Mouse (Mus musculus) adrenal gland, adult 8-10 months (tissue): ENCODE measurements at regions not wholly inside any gene's neighbourhood (a gene's known extent, or its start where the extent isn't known, plus 50 kb on each side); places are given as distances from the start of the nearest gene placed in this dataset.

ENCODE experiments used
- DNase-seq: peaks from one replicate; pipeline ENCODE4 v3.0.0; 2022

DNA sequence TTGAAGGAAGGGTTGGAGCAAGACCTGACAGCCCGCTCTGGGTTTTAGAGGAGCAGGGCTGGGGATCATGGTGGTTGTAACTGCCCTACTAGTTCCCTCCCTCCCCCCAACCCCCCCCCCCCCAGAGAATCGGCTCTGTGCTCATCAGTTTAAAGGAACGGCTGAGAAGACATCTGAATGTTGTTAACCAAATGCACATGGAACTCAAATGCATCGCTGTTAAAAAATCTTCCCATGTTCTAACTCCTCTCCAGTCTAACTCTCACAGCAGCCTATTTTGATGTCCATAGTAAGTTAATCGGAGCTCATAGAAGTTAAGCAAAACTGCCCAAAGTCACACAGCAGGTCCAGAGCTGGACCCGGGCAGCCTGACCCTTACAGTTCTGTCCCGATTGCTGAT lies 143.1 kb downstream of the Vegfa start:
- DNase-seq: no peak

DNA sequence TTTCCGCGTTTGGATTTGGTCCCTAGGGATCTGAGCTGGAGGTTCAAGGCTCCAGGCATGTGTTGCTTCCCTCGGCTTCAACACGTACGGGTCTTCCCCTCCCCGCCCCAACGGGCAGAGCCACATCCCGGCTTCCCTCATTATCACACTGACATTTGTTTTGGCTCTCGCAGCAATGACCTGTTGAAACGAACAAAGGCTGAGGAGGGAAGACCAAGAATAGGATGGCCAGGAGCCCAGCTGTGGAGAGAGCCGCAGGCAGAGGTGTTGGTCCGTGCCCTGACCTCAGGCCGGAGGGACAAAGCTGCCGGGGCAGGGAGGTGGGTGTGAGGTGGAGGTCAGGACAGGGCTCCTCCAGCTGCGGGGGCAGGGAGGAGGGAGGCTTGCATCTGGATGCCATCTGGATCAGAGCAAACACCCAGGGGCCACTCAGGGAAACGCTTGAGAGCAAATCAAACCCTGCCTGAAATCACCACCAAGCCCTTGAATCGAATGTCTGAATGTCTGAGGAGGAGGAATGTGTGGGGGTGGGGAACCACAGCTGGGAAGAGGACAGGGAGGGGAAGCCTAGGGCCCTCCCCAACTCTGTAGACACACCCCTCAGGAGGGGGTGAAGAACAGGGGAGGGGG lies 145.6 kb downstream of the Vegfa start:
- no peak for DNase-seq

DNA sequence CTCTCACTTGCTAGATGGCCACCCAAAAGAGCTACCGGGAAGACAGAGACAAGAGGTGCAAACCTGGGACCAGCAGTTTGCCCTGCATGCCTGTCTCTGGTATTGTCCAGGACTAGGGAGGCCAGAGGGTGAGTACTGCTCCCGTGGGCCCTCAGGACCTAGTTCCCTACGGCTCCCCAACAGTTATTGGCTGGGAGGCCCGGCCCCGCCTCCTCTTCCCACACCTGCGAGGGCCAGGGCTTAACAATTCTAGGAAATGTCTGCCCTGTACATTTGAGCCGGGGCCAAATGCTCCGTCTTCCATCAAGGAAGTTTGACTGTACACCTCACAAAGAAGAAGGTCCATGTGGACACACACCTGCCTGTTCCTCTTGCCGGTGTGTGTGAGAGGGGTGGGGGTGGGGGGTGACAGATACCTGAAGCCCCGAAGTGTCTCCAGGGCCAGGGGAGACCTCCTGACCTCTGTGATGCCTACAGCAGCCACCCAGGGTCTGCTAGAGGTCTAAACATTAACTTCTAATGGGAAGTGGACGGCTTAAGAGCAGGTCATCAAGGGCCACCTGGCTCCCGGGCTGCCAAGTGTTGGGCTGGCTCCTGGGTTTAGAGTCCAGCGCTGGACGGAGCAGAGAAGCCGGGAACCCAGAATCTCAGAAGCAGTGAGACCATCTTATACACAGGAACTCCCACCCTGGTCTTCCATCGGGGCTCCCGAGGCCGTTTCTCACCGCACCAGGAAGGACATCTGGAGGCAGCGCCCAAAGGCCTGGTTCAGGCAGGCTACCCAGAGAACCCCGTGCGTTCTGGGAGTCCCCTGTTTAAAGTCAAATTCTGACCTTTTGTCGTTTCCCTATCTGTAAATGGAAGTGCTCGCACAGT lies 146.5 kb downstream of the Vegfa start:
- no peak for DNase-seq

DNA sequence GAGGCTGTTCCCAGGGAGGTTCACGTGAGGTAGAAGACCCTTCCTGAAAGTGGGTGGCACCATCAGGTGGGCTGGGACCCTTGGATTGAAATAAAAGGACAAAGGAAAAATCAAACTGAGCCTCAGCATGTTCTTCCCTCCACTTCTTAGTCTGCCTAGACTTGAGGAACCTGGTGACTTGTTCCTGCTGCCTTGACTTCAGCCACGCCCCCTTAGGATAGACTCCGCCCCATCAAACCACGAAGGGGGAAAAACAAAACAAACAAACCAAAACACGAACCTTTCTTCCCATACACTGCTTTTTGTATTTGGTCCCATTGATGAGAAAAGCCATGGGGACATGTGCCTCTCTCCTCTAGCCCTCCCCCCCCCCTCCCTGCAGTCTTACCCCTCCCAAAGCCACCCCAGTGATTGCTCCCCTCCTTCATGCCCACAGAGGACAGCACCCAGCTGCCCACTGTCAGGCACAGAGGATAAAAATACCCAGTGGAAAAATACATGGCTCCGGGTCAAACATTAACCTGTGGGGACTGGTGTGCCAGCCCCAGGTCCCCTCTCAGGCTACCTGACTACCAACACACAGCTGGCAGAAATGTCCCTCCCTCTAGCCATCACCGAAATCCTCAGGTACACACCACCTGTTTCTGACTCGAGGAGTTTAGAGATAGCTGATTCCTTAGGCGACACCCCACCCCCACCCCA lies 148.0 kb downstream of the Vegfa start:
- DNase-seq: no peak

DNA sequence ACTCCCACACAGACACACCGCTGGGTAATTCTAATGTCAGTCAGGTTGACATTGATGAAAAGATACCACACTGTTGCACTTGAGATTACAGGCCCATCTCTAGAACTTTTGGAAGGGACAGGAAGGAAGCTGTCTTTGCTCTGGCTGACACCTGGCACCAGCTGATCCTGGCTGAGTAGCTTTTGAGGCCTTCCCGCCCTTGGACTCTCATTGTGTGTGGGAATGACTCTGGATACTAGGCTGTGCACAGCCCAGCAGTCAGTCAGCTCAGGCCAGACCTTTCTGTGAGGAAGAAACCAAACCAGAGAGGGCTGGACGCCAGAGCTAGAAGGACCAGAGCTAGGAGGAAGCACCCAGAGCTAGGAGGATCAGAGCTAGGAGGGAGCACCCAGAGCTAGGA lies 149.0 kb upstream of the 1600014C23Rik start:
- no peak for DNase-seq

DNA sequence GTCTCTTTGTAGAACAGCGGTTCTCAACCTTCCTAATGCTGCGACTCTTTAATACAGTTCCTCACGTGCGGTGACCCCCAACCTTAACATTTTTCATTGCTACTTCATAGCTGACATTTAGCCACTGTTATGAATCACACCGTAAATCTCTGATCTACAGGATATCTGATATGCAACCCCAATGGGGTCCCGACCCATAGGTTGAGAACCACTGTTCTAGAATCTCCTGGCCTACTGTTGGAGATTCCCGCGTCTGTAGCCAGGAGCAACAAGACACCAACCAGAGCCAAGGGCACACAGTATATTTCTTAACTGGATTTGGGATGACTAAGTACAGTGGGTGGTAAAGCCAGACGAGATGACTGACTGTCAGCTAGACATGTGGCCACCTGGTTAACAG lies 147.6 kb upstream of the 1600014C23Rik start:
- no peak for DNase-seq

DNA sequence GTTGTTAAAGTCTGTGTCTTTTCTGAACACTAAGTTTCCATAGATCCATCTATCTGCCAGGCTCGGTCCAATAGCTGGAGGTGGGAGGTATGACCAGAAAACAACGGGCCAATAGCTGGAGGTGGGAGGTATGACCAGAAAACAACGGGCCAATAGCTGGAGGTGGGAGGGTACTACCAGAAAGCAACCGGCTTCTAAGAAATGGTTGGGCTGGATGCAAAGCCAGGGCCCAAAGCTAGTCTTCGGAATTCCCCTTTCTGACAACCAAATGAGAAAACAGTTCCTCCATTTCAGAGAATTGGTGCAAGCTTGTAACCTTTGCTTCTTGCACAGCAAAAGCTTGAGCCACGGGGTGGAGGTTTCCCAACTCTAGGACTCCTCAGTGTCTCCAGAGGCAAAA lies 147.1 kb upstream of the 1600014C23Rik start:
- DNase-seq: no peak

DNA sequence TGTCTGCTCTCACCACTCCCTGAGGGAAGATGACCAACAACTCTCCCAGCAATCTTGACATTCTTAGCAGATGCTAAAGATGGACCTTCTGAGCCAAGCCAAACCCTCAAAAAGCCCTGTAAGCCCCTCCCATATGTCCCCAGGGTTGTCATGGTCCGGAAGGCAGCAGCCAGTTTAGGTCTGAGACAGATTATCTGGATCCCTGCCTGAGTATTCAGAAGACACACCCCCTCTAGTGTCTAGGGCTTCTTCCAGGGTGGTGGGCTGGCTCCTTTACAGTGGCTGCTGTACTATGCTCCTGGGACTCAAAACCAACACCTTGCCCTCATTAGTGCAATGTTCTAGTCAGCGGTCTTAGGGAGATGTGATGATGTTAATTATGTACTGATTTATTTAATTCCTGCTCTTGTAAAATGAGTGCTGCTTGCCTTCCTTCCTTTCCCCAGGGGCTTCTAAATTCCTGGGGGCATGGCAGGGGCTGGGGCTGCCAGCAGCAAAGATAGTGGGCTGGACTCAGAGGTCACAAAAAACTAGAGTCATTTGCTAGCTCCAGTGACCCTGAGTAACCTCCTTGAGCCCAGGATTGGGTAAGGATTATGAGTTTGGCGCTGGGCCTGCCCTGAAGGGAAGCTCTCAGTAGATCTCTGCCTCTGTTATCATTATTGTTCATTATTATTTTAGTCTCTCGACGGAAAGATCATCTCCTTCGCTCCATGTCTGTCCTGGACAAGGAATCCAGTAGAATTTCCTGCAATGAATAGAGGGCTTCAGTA lies 146.0 kb upstream of the 1600014C23Rik start:
- no peak for DNase-seq

DNA sequence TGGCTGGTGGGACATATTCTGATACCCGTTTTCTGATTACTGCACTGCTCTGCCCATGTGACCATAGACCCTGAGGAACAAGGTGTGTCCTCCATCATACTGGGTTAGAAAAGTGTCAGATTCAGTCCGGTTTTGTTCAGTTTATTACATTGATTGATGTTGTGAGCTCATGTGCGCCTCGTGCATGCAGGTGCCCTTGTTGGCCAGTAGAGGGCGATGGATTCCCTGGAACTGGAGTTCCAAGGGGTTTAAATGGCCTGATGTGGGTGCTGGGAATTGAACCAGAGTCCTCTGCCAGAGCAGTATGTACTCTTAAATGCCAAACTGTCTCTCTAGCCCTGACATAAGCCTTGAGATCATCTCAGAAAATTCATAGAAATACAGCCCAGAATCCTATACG lies 144.8 kb upstream of the 1600014C23Rik start:
- no peak for DNase-seq

DNA sequence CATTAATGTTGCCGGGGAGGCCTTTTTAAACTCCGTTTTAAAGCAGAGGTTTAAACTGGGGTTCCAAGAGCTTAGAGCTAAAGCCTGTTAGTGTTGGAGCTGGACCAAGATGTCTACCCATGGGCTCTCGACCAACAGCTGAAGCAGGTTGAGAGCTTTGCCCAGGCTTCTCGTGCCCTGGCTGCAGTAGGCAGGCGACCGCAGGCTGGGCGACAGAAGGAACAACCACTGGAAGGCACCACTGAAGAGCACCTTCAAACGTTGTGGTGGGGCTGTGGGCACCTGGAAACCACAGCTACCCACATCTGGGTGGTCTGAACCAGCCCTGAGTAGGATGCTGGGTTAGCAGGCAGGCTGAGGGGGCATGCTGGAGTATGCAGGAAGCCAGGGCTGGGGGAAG lies 141.7 kb upstream of the 1600014C23Rik start:
- no peak for DNase-seq

DNA sequence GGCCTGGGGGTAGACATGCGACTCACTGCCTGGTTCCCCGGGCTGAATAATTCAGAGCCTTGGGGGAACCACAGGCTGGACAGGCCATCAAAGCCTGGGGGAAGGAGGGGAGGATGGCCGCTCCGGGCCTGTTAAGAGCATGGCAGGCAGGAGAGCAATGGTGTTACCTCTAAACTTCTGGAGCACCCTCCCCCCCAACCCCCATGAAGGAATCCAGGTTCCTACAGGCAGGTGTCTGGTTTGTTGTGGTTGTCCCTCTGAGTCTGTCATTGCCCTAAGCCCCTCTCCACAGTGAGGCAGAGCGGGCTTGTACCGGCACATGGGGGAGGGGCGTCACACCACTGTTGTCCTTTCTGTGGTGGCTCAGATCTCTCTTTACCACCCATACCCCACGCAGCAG lies 140.4 kb upstream of the 1600014C23Rik start:
- DNase-seq: no peak

DNA sequence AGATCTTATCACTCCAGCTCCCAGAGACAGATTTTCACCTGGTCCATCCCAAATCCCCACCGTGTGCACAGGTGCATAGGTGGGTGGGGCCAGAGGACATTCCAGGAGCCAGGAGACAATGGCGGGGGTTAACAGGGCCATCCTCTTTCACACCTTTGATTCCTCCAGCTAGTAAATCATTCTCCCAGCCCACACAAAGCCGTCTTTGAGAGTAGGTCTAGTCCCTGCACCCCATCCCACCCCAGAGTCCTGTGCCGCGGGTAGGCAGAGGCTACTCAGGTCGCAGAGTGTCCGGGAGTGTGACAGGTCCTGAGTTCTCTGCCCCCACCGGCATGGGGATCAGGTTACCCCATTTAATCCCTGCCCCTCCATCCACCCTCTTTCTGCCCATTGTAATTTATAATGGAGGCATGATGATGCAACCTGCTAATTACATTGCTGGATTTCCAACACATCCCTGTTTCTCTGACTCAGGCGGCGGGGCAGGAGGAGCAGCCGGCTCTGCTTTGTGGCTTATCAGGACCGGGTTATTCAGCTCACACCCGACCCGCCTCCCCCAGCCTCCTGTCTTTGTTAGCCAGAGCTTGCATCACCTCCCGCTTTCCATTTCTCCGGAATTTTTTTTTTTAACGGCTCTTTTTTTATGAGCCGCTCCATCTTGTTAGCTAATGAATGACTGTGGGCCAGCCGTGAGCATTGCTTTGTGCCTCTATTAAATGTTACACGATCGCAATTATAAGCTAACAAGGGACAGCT lies 139.7 kb upstream of the 1600014C23Rik start:
- no peak for DNase-seq

DNA sequence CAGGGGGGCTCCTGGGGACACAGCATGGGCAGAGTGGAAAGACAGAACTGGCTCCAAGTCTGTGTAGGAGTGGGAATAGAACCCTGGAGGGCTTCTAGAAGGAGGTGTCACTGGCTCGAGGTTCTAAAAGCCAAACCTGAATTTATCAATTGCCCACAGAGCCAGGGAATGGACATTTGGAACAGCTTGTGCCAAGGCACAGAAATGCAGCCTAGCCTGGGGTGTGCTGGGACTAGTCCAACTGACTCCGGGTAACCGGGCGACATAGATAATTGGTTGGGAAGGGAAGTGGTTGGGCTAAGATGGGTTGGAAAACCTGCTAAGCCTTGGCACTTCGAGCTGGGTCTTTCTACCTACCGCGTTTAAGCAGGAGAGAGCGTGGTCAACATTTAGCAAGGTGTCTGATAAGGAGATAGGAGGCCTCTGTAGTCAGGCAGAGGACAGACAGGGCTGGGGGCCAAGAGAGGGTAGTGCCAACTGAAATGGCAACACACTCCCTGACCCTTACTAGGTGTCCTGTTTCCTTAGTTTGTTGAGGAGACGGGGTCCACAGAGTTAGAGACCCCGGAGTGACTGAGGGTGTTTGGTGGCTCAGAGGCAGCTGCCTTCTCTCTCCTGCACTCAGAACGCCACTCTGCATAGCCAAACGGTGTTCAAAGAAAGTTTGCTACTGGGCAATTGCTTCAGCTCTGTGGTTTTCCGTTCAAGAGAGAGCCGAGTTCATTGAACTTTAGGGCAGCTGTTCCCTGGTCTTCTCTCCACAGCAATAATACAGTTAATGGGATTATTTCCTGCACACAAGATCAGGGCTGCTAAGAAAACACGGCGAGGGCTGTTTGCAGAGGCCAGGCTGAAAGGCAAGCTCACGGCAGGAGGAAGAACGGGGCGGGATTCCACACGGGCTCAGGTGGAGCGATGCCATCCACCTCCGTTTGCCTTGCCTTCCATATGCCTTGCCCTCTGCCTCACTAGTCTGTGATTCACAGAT lies 138.3 kb upstream of the 1600014C23Rik start:
- no peak for DNase-seq

DNA sequence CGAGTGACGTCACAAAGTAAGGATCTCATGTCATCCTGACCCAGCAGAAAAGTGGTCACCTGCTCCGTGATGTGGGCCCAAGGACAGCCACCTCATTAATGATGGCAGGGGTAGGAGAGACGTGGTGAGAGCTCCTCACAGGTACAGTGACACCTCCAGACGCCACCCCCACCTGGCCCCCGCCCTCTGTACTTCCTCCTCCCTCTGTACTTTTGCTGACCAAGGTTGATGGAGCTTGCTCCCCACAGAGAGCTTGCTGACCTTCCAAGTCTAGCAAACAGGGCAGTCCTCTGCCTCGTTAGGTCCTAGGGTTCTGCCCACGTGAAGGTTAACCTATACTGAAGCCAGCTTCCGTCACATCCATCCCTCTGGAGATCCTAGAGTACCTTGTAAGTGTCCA lies 137.4 kb upstream of the 1600014C23Rik start:
- no peak for DNase-seq

DNA sequence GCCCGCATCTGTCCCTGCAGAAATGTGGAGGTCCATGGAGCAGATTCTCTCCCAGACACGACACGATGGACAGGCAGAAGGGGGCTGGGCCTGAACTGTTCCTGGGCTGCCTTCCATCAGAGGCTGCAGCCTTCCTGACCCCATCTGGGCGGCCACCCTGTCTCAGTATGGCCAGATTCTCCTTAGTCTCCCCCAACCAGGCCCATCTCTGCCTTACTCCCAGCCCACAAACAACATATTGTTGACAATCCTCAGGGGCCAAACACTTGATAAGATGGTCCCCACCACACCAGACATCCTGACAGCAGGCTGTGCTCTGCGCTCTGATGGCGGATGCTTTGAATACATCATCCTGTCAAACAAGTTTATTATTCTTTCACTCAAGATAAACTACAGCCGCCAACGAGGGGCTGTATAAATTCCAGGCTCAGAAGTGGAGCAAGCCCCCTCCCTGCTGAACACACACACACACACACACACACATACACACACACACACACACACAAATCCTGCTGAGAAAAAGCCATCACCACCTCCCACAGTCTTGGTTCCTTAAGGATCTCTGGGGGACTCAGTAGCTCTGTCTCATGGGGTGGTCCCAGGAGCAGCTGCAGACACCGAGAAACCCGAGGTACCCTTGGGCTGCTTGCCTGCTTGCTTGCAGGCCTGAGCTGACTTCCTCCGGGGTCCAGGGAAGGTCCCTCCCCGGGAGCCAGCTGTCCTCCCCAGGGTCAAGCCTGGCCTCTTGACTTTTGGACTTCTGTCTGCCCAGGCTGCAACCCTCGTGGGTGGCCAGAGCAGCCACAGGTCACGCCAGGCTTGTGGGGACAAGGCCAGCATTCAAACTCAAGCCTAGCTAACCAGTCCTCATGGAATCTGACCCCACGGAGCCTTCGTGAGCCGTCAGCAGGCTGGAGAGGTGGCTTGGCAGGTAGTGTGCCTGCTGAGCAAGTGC lies 135.6 kb upstream of the 1600014C23Rik start:
- no peak for DNase-seq

DNA sequence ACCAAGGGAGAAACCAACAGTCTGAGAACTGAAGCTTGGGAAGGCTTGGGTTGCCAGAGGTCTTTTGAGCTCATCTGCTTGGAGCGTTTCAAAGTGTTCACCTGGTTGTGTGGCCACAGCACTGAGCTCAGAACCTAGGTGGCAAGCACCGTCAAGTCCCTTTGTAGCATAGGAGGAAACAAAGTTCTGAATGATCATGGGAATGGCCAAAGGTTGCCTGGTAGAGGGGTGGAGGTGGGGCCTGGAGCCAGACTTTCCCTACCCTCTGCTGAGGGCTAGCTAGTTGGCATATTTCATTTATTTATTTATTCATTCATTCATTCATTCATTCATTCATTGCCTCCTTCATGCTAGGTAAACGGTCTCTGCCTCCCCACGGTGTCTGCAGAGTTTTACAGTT lies 134.9 kb upstream of the 1600014C23Rik start:
- no peak for DNase-seq

DNA sequence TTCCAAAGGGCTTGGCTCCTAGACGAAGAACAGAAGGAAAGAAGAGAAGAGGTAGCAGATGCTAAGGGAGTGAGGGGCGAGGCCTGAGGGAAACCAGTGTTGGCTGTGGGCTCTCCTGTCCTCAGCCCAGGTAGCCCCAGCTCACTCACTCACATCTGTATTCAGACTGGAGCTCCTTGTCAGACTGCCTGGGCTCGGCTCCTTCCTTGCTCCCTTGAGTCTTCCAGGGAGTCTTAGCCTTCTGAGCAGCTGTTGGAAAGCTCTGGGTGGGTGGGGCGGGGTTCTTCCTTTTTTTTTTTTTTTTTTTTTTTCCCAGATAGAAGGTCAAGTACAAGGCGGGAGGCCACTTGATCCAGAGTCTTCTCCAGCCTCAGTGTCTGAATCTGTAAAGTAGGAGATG lies 134.1 kb upstream of the 1600014C23Rik start:
- DNase-seq: no peak

DNA sequence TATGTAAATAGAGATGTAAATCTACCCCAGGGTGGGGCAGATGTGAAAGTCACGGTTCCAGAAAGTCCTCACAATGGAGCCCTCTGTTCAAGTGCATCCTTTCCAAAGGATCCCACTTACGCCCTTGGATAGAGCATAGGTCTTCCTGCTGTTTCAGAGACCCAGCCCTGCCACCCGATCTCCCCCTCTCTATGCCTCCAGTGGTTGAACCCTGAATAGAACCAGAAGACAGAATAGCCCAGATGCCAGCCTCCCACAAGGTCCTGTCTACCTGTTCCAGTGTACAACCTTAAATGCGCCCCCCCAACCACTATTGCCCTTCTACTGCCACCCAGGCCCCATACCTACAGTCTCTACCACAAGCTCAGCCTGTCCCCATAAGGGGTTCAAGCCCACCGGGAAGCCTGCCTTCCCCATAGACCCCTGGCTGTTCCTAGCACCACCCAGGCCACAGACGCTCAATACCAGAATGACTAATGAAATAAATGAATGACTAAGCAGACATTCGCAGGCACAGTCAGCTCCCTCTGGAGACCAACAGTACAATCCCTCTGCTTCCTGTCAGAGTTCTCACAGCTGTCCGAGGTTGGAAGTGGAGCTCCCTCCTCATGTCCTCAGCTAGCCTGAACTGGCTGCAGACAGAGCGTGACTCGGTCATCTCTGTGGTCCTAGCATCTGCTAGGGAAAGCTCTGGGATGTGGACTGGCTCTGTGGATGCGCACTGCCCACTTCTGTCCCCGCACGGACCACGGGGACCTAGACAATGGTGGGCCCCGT lies 133.4 kb upstream of the 1600014C23Rik start:
- DNase-seq: no peak

DNA sequence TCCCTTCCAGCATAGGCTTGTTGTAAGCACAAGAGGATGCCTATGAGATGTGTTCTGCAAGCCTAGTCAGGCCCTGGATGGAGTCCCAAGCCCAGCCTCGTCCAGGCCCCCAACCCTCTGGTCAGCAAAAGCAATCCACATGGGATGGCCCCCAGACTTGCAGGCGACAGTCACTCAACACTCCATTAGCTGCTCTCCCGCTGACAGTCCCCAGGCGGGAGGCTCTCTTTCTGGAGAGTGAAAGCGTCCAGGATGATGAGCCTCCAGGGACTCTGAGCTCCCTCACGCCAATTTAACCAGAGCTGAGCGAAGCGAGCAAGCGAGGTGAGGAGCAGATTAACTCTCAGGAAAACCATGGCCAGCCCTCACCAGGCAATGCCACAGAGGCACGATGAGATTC lies 132.7 kb upstream of the 1600014C23Rik start:
- DNase-seq: no peak
